In the genomic region with DNA sequence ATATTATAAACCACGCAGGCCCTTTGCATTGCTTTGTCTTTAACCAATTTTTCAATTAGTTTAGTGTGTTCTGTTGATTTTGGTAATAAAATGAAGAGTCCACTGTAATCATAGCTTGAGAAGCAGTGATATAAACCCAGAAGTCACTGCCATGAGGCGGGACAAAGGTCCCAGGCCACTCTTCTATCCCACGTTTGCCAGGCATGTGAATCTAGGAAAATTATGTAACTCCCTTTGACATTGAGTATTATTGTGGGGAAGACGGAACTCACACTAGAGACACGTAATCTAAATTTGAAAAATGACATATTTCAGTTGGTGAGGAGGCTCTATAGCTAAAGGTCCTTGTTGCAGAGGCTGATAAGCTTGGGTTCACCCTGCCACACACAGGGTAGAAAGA, we compare ENCODE assay signal across 21 mouse cellular contexts.
A peak's percentile ranks its signal among the peaks of the same experiment; 100 is the strongest.
DNase-seq lines count a peak whose midpoint lies in the region; ATAC-seq and TF ChIP-seq lines count a peak whose summit lies in the region.
"Had no signal": no experiment of that assay in that cellular context is flagged by ENCODE, and none has a peak within 500 bp of the region (broad histone marks: within the 10 kb centered on the region; RNA-seq: fewer than 3 reads in every experiment).

No protein-coding gene starts in this region.

- no peak for TF ChIP-seq POLR2A in kidney, adult 2 months (IDR thresholded peaks at IDR 0.05; ENCODE audit: low read depth, low read length)
- no peak for TF ChIP-seq POLR2A in liver, adult 2 months (IDR thresholded peaks at IDR 0.05; ENCODE audit: extremely low read depth, insufficient read depth, low read length)

- peaks cover 8% of the 10 kb centered on the region; the same call in 1 of the 2 replicates for H3K79me2 ChIP-seq in liver, adult 2 months (ENCODE audit: control insufficient read depth, insufficient read depth, low read length)

- WGBS in kidney, adult 2 months, result 83% methylated on average over 5 of the region's 5 CpGs
- 21% methylated on average over 5 of the region's 5 CpGs for WGBS in liver, adult 2 months
- 73% methylated on average over 5 of the region's 5 CpGs for WGBS in liver, embryonic 11.5 days

- H3K9ac ChIP-seq in liver, adult 2 months (ENCODE audit: low read depth, low read length), result peak overlapping the region; percentile 57
- H3K9ac ChIP-seq in liver, embryonic 11.5 days (ENCODE audit: low read depth, low read length), result no peak overlapping the region
- H3K9ac ChIP-seq: embryonic facial prominence, embryonic 12.5 days; forebrain, embryonic 13.5 days; forebrain, embryonic 15.5 days; forebrain, postnatal 0 days had no signal

- no peaks in the 10 kb centered on the region for H3K4me1 ChIP-seq in kidney, adult 2 months (ENCODE audit: control insufficient read depth, insufficient read depth, low read length)
- peaks cover 15% of the 10 kb centered on the region for H3K4me1 ChIP-seq in liver, adult 2 months (ENCODE audit: control insufficient read depth, insufficient read depth, low read length)
- no peaks in the 10 kb centered on the region for H3K4me1 ChIP-seq in liver, embryonic 11.5 days (replicated peaks; ENCODE audit: control insufficient read depth, insufficient read depth, low read length)
- peaks cover 5% of the 10 kb centered on the region for H3K4me1 ChIP-seq in brown adipose tissue, adult 24 weeks (ENCODE audit: control insufficient read depth, insufficient read depth, insufficient read length, low read length)

- peak; percentile 12 for DNase-seq in kidney, adult 2 months
- no peak for DNase-seq in kidney, postnatal 14 days
- DNase-seq in liver, adult 2 months (ENCODE audit: extremely low read depth, low read depth, low spot score), result peak; percentile 82
- no peak for DNase-seq in liver, embryonic 11.5 days (ENCODE audit: low spot score)
- DNase-seq in adipocyte (ENCODE audit: low spot score), result peak; percentile 64
- DNase-seq in gastrocnemius, adult 2 months, result no peak
- DNase-seq: adrenal gland, adult 8-10 months; adrenal gland, postnatal 14 days; adrenal gland, postnatal 36 days; cerebellum, adult 11 months; cerebellum, adult 18-20 months; cerebellum, adult 8-10 months; cerebellum, adult 9-11 months; cerebellum, postnatal 14 days; cerebellum, postnatal 36 days; forebrain, postnatal 0 days had no signal

- H3K27ac ChIP-seq in kidney, adult 2 months (ENCODE audit: insufficient read depth, low read depth, low read length), result no peak overlapping the region
- peak overlapping the region; percentile 68 for H3K27ac ChIP-seq in liver, adult 2 months (replicated peaks; ENCODE audit: insufficient read depth, low read depth, low read length)
- H3K27ac ChIP-seq in liver, embryonic 11.5 days (ENCODE audit: low read depth, low read length), result no peak overlapping the region
- H3K27ac ChIP-seq in brown adipose tissue, adult 24 weeks (replicated peaks; ENCODE audit: low read depth, low read length), result peak overlapping the region; percentile 48
- H3K27ac ChIP-seq in gastrocnemius, adult 2 months, result no peak overlapping the region
- H3K27ac ChIP-seq: embryonic facial prominence, embryonic 10.5 days; embryonic facial prominence, embryonic 12.5 days; forebrain, embryonic 13.5 days; forebrain, embryonic 15.5 days had no signal

- intact Hi-C loops in gastrocnemius, adult 2 months (cut with DNase I), result no loop called here

- no peak for TF ChIP-seq CTCF in kidney, adult 2 months (conservative IDR thresholded peaks at IDR 0.05; ENCODE audit: insufficient read depth, insufficient read length, low read depth, low read length)
- TF ChIP-seq CTCF in liver, adult 2 months (IDR thresholded peaks at IDR 0.05; ENCODE audit: low read depth, low read length), result no peak
- no peak for TF ChIP-seq CTCF in gastrocnemius, adult 2 months (IDR thresholded peaks at IDR 0.05)

- no peaks in the 10 kb centered on the region for H3K27me3 ChIP-seq in kidney, adult 2 months (replicated peaks; ENCODE audit: control insufficient read depth, insufficient read depth, low read length)
- no peaks in the 10 kb centered on the region for H3K27me3 ChIP-seq in liver, adult 2 months (ENCODE audit: control insufficient read depth, insufficient read depth, low read length)
- H3K27me3 ChIP-seq in liver, embryonic 11.5 days (replicated peaks; ENCODE audit: control insufficient read depth, insufficient read depth, low read length), result no peaks in the 10 kb centered on the region
- H3K27me3 ChIP-seq: embryonic facial prominence, embryonic 12.5 days; forebrain, embryonic 13.5 days; forebrain, embryonic 15.5 days had no signal

- no peak overlapping the region for H3K4me3 ChIP-seq in kidney, adult 2 months (ENCODE audit: insufficient read depth, low read depth, low read length)
- H3K4me3 ChIP-seq in liver, adult 2 months (ENCODE audit: insufficient read depth, low read depth, low read length), result peak overlapping the region; percentile 45; the same call in 1 of the 2 replicates
- H3K4me3 ChIP-seq in liver, embryonic 11.5 days (ENCODE audit: low read depth, low read length), result no peak overlapping the region
- no peak overlapping the region for H3K4me3 ChIP-seq in brown adipose tissue, adult 24 weeks (ENCODE audit: insufficient read depth, low read depth, low read length)
- H3K4me3 ChIP-seq in gastrocnemius, adult 2 months, result no peak overlapping the region
- H3K4me3 ChIP-seq: embryonic facial prominence, embryonic 10.5 days; embryonic facial prominence, embryonic 12.5 days; forebrain, embryonic 13.5 days; forebrain, embryonic 15.5 days had no signal

- no peaks in the 10 kb centered on the region for H3K36me3 ChIP-seq in kidney, adult 2 months (ENCODE audit: control insufficient read depth, insufficient read depth, low read length)
- H3K36me3 ChIP-seq in liver, adult 2 months (ENCODE audit: control insufficient read depth, insufficient read depth, low read length), result no peaks in the 10 kb centered on the region
- H3K36me3 ChIP-seq in liver, embryonic 11.5 days (ENCODE audit: control insufficient read depth, insufficient read depth, low read length), result no peaks in the 10 kb centered on the region
- H3K36me3 ChIP-seq: embryonic facial prominence, embryonic 10.5 days; embryonic facial prominence, embryonic 12.5 days; forebrain, embryonic 15.5 days had no signal

- no peak overlapping the region for H3K4me2 ChIP-seq in liver, embryonic 11.5 days
- H3K4me2 ChIP-seq: embryonic facial prominence, embryonic 12.5 days; forebrain, embryonic 13.5 days; forebrain, embryonic 15.5 days had no signal

- H3K9me3 ChIP-seq in liver, embryonic 11.5 days (ENCODE audit: control insufficient read depth, low read length), result no peaks in the 10 kb centered on the region
- H3K9me3 ChIP-seq: embryonic facial prominence, embryonic 10.5 days; embryonic facial prominence, embryonic 12.5 days; forebrain, embryonic 13.5 days; forebrain, embryonic 15.5 days had no signal

- no peak for ATAC-seq in liver, embryonic 11.5 days (replicated peaks; ENCODE audit: low FRiP score)
- ATAC-seq: forebrain, embryonic 13.5 days; forebrain, embryonic 15.5 days; forebrain, postnatal 0 days had no signal

Comparison
In these comparisons a context has a peak if more than half of its experiments do, and no peak if none do; other contexts are left out.
1. DNase-seq: peak in kidney, adult 2 months (single experiment), liver, adult 2 months (single experiment) and adipocyte (single experiment); none in kidney, postnatal 14 days (single experiment), liver, embryonic 11.5 days (single experiment) and gastrocnemius, adult 2 months (single experiment).
2. H3K27ac ChIP-seq: peak in liver, adult 2 months (single experiment) and brown adipose tissue, adult 24 weeks (single experiment); none in kidney, adult 2 months (single experiment), liver, embryonic 11.5 days (single experiment) and gastrocnemius, adult 2 months (single experiment).